Mouse (Mus musculus): ENCODE data around the gene Olfr643.
"Not testable (repeated sequence)": the region's sequence is repeated elsewhere in the genome, so short reads cannot be mapped to it uniquely, and the experiment has no call there.

Gene Olfr643

DNA sequence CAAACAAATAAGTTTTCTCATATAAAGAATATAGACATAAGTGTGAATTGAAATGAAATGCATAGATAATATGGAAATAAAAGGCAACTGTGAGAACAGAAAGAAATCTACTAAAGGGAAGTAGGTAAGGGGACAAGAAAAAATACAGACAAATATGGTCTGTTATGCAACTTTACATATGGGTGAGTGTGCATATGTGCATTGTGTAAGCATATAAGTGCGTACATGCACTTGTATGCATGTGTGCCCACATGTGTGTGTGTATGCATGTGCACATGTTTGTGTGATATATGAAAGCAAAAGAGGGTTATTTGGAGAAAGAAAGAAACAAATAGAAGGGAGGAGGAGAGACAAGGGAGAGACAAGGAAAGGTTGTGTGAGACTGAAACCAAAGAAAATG is 118.3 kb downstream of the Olfr643 start:
- no peak for DNase-seq (ENCODE audit: low read depth, low spot score)

DNA sequence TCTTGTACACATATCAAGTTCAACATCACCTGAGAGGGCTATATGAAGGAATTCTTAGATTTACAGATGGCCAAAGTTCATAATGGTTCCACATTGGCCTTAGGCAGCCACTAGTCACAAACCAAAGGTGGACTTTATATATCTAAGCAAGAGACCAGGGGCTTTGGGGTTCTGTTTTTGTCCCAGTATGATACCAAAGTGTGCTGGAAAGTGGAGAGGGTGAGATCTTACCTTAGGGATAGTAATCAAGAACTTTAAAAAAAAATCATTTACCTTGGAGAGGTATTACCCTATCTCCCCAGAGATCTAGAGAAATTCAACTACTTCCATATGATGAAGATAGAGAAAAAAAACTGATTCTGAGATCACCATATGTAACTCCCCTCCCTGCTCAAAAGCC is 120.0 kb downstream of the Olfr643 start, which contains the start of gene Olfr639:
Gene Olfr639, minus strand, starts transcription at position 101 of the 400 bp plus-strand sequence.
- no peak for DNase-seq (ENCODE audit: low read depth, low spot score)

DNA sequence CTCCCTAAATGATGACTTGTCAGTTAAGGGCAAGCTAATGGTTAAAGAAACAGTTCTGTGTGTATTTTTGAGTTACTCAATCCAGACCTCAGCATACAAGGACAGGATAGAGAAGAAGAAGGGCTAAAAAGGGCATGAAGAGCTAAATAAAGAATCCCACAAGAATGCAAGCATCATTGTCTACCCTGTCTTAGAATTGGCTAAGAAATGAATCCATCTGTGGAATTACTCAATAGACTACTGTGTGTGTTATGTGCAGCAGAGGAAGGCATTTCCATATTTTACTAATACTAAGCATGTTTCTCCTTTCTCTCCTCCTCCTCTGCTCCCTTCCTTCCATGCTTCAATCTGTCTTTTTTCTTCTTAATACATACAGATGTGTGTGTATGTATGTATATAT is 138.1 kb downstream of the Olfr643 start:
- DNase-seq (ENCODE audit: low read depth, low spot score), result no peak

DNA sequence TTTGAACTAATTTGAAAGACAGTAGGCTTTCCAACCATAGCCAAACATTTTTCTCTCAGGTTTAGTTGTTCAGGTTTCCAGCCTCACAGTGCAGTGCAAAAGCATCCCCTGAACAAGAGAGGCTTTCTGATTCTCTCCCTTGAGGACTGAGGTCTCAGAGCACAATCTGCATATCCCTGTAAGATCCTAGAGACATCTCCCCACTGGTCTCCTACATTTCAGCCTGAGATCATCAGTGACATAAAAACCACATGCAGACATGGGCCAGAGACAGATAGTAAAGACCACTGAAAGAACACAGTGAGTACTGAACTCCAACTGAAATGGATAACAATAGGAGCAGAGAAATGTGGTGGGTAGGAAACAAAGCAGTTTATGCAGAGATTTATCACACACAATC is 138.8 kb downstream of the Olfr643 start, which contains the start of gene Olfr638:
Gene Olfr638, plus strand, starts transcription at position 301 of the 400 bp plus-strand sequence.
- DNase-seq (ENCODE audit: low read depth, low spot score), result no peak

DNA sequence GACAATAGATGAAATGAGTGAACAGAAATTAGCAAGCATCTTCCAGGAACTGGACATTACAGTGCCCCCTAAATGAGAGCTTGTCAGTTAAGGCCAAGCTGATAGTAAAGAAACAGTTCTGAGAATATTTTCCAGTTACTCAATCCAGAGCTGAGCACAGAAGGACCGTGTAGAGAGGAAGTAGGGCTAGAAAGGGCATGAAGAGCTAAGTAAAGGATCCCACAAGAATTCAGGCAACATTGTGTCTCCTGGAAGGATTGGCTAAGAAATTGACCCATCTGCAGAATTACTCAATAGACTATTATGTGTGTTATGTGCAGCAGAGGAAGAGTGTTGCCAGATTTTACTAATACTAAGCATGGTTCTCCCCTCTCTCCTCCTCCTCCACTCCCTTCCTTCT is 165.4 kb downstream of the Olfr643 start:
- no peak for DNase-seq (ENCODE audit: low read depth, low spot score)

DNA sequence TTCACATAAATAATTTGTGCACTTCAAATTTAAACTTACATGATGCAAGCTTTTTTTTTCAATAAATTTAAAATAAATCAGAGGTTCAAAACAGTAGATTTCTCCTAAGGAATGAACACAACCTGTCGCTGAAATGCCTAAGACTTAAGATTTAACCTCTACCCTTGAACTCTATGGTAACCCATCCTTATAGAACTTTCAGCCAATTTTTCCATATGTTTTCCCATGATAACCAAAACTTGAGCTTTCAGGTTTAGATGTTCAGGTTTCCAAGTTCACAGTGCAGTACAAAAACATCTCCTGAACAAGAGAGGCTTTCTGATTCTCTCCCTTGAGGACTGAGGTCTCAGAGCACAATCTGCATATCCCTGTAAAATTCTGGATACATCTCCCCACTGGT is 166.4 kb downstream of the Olfr643 start, which contains the start of gene Olfr635:
Gene Olfr635, plus strand, starts transcription at position 301 of the 400 bp plus-strand sequence.
- DNase-seq (ENCODE audit: low read depth, low spot score), result no peak

DNA sequence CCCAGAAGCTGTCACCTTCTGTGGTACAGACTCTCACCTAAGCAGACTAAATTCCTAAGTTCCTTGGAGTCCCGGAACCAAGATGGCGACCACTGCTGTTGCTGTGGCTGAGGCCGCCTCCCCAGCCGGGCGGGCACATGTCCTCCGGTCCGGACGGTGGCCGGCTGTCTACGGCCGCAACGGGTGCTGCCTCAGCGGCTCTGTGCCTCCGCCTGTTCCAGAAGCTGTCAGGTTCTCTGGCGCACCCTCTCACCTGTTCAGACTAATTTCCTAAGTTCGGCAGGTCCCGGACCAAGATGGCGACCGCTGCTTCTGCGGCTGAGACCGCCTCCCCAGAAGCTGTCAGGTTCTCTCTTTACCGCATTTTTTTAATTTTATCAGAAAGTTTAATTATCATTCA is 170.3 kb downstream of the Olfr643 start:
- DNase-seq (ENCODE audit: low read depth, low spot score), result not testable (repeated sequence)

Measured in retina, adult 2 months (tissue).